Comparison of ENCODE assay signal across 8 mouse cellular contexts in the genomic region with DNA sequence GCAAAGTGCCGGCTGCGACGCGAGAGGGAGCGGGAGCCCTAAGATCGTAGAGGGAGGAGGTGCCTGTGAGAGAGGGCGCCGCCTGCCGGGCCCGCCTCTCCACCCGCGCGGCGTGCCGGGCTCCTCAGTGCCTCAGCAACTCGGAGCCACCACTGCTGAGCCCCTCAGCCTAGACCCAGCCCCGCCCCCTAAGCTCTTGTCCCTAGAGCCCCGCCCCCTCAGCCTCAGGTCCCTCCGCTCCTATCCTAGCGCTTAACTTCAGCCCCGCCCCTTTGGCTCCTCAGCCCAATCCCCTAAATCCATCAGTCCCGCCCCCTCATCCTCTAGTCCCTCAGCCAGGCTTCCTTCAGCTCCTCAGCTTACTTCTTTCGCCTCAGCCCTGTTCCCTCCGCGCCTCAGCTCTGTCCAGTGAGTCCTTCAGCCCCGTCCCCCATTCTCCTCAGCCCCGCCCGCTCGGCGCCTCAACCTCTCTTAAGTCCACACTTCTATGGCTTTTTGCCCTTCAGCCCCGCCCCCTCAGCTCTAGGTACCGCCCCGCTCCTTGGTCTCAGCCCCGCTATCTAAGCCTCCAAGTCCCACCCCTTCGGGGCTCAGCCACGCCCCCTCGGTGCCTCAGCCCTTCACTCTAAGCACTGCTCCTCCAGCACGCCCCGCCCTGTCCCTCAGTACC. TPM values are rescaled to one million over a fixed set of nuclear protein-coding genes. Genes with fewer than 3 reads are reported as not detected.
DNase-seq lines count a peak whose midpoint lies in the region; ATAC-seq and TF ChIP-seq lines count a peak whose summit lies in the region.

A gene (minus strand): TSS at position 38 of the 670 bp plus-strand sequence.

- no peak for TF ChIP-seq POLR2A in olfactory bulb, adult 2 months (IDR thresholded peaks at IDR 0.05; ENCODE audit: insufficient read depth, low read depth, low read length)

- no peak for TF ChIP-seq CTCF in olfactory bulb, adult 2 months (IDR thresholded peaks at IDR 0.05; ENCODE audit: insufficient read depth, low read depth, low read length)

- H3K9ac ChIP-seq in lung, embryonic 15.5 days: peak within 1 kb of the TSS; percentile 64

- peaks cover 24% of the 10 kb centered on the region for H3K27me3 ChIP-seq in hindbrain, embryonic 10.5 days (ENCODE audit: insufficient read depth, poor library complexity, severe bottlenecking)
- peaks cover 11% of the 10 kb centered on the region; the same call in 1 of the 2 replicates for H3K27me3 ChIP-seq in lung, embryonic 15.5 days

- peak; percentile 89 for DNase-seq in MN1 (ENCODE audit: low spot score)
- DNase-seq in cerebellum, adult 9-11 months: peak; percentile 55
- DNase-seq in frontal cortex, adult 2 months (ENCODE audit: extremely low spot score in 1 of 2, low spot score in 1 of 2): peak; percentile 84 to 87
- peak; percentile 98 for DNase-seq in hindbrain, embryonic 10.5 days (ENCODE audit: low spot score)
- DNase-seq in layer of hippocampus, adult 9-10 months (ENCODE audit: low spot score): peak; percentile 30
- DNase-seq in thymus, adult 18-20 months: peak; percentile 65

- peaks cover 28% of the 10 kb centered on the region for H3K9me3 ChIP-seq in hindbrain, embryonic 10.5 days
- H3K9me3 ChIP-seq in lung, embryonic 15.5 days: no peaks in the 10 kb centered on the region

- H3K27ac ChIP-seq in hindbrain, embryonic 10.5 days: peak within 1 kb of the TSS; percentile 84
- peak within 1 kb of the TSS; percentile 69 for H3K27ac ChIP-seq in lung, embryonic 15.5 days
- H3K27ac ChIP-seq in olfactory bulb, adult 2 months (ENCODE audit: insufficient read depth, low read depth, low read length): no peak within 1 kb of the TSS

- WGBS in hindbrain, embryonic 10.5 days: under 1% methylated on average over 39 of the region's 39 CpGs
- under 1% methylated on average over 38 of the region's 39 CpGs for WGBS in lung, embryonic 15.5 days
- 4% methylated on average over 39 of the region's 39 CpGs for WGBS in olfactory bulb, adult 2 months

- no peaks in the 10 kb centered on the region for H3K36me3 ChIP-seq in hindbrain, embryonic 10.5 days
- H3K36me3 ChIP-seq in lung, embryonic 15.5 days: no peaks in the 10 kb centered on the region

- H3K4me3 ChIP-seq in hindbrain, embryonic 10.5 days: peak within 1 kb of the TSS; percentile 72
- peak within 1 kb of the TSS; percentile 69 for H3K4me3 ChIP-seq in lung, embryonic 15.5 days
- peak within 1 kb of the TSS; percentile 72 for H3K4me3 ChIP-seq in olfactory bulb, adult 2 months (ENCODE audit: insufficient read depth, low read depth, low read length)

- peak; percentile 95 for ATAC-seq in lung, embryonic 15.5 days (ENCODE audit: borderline replicate concordance, extremely low read depth, low FRiP score, low TSS enrichment)

- H3K4me2 ChIP-seq in lung, embryonic 15.5 days: peak within 1 kb of the TSS; percentile 100

- peaks cover 41% of the 10 kb centered on the region for H3K4me1 ChIP-seq in hindbrain, embryonic 10.5 days (replicated peaks)
- peaks cover 40% of the 10 kb centered on the region for H3K4me1 ChIP-seq in lung, embryonic 15.5 days
- peaks cover 13% of the 10 kb centered on the region for H3K4me1 ChIP-seq in olfactory bulb, adult 2 months (ENCODE audit: control insufficient read depth, insufficient read depth, low read length)

RNA-seq across cellular contexts. Expression of the gene that starts here (rescaled TPM):
- 141 and 142 TPM in 2 replicates for polyA plus RNA-seq in frontal cortex, adult 2 months (2012; rRNA removed)
- polyA plus RNA-seq in hindbrain, embryonic 10.5 days (2016; fragmentation: Nextera tagmentation; extraction: Ambion mirVana): 11.3 and 13.8 TPM in 2 replicates
- polyA plus RNA-seq in lung, embryonic 15.5 days (2015; fragmentation: Nextera tagmentation; extraction: Ambion mirVana): 11.3 and 12.3 TPM in 2 replicates
- polyA plus RNA-seq in olfactory bulb, adult 2 months (2012; ENCODE audit: insufficient read depth, insufficient read length, low replicate concordance, missing spikeins): not detected in 2 replicates

Comparison
In these comparisons a context has a peak if more than half of its experiments do, and no peak if none do; other contexts are left out.
1. DNase-seq: peak in every context shown above with its lines; median percentile 98 in hindbrain, embryonic 10.5 days; 89 in MN1; 86 in frontal cortex, adult 2 months; 65 in thymus, adult 18-20 months; 55 in cerebellum, adult 9-11 months; 30 in layer of hippocampus, adult 9-10 months.